Mouse (Mus musculus) adrenal gland, adult (tissue): ENCODE measurements around the gene Prdm13.

Experiments
- DNase-seq, 2 experiments: peaks; one replicate each; pipeline ENCODE4 v3.0.0; 2022 to 2023; ENCODE audit warnings: low spot score in 1 of 2; ENCODE audit not compliant: inconsistent age in 2 of 2

The Prdm13 gene

GRCm38 (mm10) chr4:21678101-21678974 is 7.4 kb downstream of the Prdm13 start:
- DNase-seq, result no peak

- DNase-seq, result no peak
Measured at GRCm38 (mm10) chr4:21674691-21675090, 11.1 kb downstream of the Prdm13 start.

- DNase-seq, result no peak
Measured at GRCm38 (mm10) chr4:21674042-21674441, 11.7 kb downstream of the Prdm13 start.

GRCm38 (mm10) chr4:21665961-21666360 is 19.8 kb downstream of the Prdm13 start:
- no peak for DNase-seq

- no peak for DNase-seq
Measured at GRCm38 (mm10) chr4:21658184-21658583, 27.6 kb downstream of the Prdm13 start.

- no peak for DNase-seq
Measured at GRCm38 (mm10) chr4:21629275-21629583, 56.5 kb downstream of the Prdm13 start.

GRCm38 (mm10) chr4:21628367-21629274 is 57.1 kb downstream of the Prdm13 start:
- no peak for DNase-seq
